Mouse (Mus musculus): ENCODE results near the gene Map6. TPM values are rescaled to one million over a fixed set of nuclear protein-coding genes. Genes with fewer than 3 reads are reported as not detected.
A peak's percentile ranks its signal among the peaks of the same experiment; 100 is the strongest.

Map6 gene
- polyA plus RNA-seq, 1 experiment from 2014 or later, result 2.8 TPM

- WGBS, result 66% methylated on average over 2 of the region's 2 CpGs
- Histone ChIP-seq H3K4me1 (replicated peaks) (peaks cover 15% of the 10 kb centered on the region), H3K4me2 (no peak overlapping the region), H3K9ac (no peak overlapping the region), H3K27ac (no peak overlapping the region), H3K36me3 (no peaks in the 10 kb centered on the region), H3K27me3 (peaks cover 20% of the 10 kb centered on the region; the same call in 1 of the 2 replicates), H3K4me3 (no peak overlapping the region), H3K9me3 (replicated peaks) (no peaks in the 10 kb centered on the region)
- ATAC-seq (replicated peaks; ENCODE audit: insufficient number of reproducible peaks, insufficient read depth, low FRiP score, low read depth), result no peak
These were observed 31.6 kb upstream of the Map6 start for GRCm38 (mm10) chr7:99235657-99236056.

DNA sequence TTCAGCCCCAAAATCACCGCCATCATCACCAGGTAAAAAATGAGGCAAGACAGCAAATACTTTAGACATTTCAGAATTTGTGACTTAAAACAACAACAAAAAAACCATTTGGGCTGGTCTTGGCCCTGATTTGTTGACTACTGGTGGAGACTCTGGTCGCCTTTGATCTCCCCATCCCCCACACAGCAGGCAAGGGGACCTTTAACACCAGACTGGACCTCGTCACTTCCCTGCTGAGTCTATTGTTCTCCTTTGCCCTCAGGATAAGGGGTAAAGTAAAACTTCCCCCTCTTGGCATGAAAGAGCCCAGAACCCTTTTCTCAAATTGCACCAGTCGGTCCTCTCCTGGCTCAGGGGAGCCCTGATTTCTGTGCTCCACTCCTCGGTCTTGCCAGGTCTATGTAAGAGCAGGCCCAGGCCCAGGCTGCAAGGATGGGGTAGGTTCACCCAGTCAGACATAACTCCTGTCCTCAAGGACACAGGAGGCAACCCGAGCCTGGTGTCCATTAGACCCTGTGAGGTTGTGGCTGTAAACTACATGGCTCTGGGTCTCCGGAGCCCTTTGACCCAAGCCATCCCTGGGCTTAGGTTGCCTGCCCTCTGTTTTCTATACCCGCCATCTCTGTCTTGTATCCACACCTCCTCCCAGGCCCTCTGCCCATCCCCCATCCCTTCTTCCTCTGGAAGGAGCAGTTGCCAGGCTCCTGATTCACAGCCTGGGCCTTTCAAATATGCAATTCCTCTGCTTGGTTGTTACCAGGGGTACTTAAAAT lies 30.2 kb upstream of the Map6 start:
- Histone ChIP-seq H3K9me3 (replicated peaks) (no peaks in the 10 kb centered on the region), H3K4me3 (no peak overlapping the region), H3K4me2 (no peak overlapping the region), H3K27me3 (peaks cover 20% of the 10 kb centered on the region; the same call in 1 of the 2 replicates), H3K9ac (no peak overlapping the region), H3K36me3 (no peaks in the 10 kb centered on the region), H3K4me1 (replicated peaks) (peaks cover 15% of the 10 kb centered on the region), H3K27ac (no peak overlapping the region)
- ATAC-seq (replicated peaks; ENCODE audit: insufficient number of reproducible peaks, insufficient read depth, low FRiP score, low read depth), result no peak
- WGBS, result 55% methylated on average over 8 of the region's 8 CpGs

DNA sequence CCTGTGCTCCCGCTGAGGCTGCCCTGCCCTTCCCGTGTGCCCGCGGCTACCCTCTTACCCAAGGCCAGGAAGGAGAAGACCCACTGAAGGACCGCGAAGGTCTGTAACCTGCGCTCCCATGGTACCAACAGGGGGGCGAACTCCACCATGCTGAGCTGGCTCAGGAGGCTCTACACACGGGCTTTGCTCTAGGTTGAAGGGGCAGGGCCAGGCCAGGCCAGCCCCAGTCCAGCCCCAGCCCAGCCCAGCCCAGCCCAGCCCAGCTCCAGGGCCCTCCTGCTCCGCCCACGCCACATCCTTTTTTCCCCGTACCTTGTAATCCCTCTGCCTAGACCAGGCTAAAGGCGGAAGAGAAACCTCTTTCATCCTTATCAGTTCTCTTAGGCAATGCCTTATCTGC lies 28.8 kb upstream of the Map6 start, which contains the start of gene Mogat2:
TSS of gene Mogat2 (minus strand) at position 203 of the 400 bp plus-strand sequence.
- Histone ChIP-seq H3K9ac (no peak within 1 kb of the TSS), H3K9me3 (replicated peaks) (no peaks in the 10 kb centered on the region), H3K4me3 (peak within 1 kb of the TSS; percentile 24), H3K4me2 (peak within 1 kb of the TSS; percentile 56), H3K36me3 (no peaks in the 10 kb centered on the region), H3K27me3 (peaks cover 20% of the 10 kb centered on the region; the same call in 1 of the 2 replicates), H3K27ac (no peak within 1 kb of the TSS), H3K4me1 (replicated peaks) (peaks cover 15% of the 10 kb centered on the region)
- WGBS, result 10% methylated on average over 13 of the region's 13 CpGs
- peak; percentile 72; the same call in 1 of the 2 replicates for ATAC-seq (replicated peaks; ENCODE audit: insufficient number of reproducible peaks, insufficient read depth, low FRiP score, low read depth)

GRCm38 (mm10) chr7:99242097-99242496 lies 25.1 kb upstream of the Map6 start:
- Histone ChIP-seq H3K9me3 (replicated peaks) (no peaks in the 10 kb centered on the region), H3K4me1 (replicated peaks) (peaks cover 15% of the 10 kb centered on the region), H3K4me3 (no peak overlapping the region), H3K27me3 (peaks cover 22% of the 10 kb centered on the region; the same call in 1 of the 2 replicates), H3K9ac (no peak overlapping the region), H3K27ac (no peak overlapping the region), H3K36me3 (no peaks in the 10 kb centered on the region), H3K4me2 (no peak overlapping the region)
- WGBS, result 95% methylated on average over 11 of the region's 11 CpGs
- ATAC-seq (replicated peaks; ENCODE audit: insufficient number of reproducible peaks, insufficient read depth, low FRiP score, low read depth), result no peak

- Histone ChIP-seq H3K4me1 (replicated peaks) (peaks cover 11% of the 10 kb centered on the region), H3K27me3 (peaks cover 27% of the 10 kb centered on the region), H3K9ac (no peak overlapping the region), H3K27ac (no peak overlapping the region), H3K36me3 (no peaks in the 10 kb centered on the region), H3K4me3 (no peak overlapping the region), H3K4me2 (no peak overlapping the region), H3K9me3 (replicated peaks) (no peaks in the 10 kb centered on the region)
- ATAC-seq (replicated peaks; ENCODE audit: insufficient number of reproducible peaks, insufficient read depth, low FRiP score, low read depth), result no peak
- WGBS, result 44% methylated on average over 5 of the region's 5 CpGs
These were observed 19.0 kb upstream of the Map6 start for GRCm38 (mm10) chr7:99248157-99248742.

DNA sequence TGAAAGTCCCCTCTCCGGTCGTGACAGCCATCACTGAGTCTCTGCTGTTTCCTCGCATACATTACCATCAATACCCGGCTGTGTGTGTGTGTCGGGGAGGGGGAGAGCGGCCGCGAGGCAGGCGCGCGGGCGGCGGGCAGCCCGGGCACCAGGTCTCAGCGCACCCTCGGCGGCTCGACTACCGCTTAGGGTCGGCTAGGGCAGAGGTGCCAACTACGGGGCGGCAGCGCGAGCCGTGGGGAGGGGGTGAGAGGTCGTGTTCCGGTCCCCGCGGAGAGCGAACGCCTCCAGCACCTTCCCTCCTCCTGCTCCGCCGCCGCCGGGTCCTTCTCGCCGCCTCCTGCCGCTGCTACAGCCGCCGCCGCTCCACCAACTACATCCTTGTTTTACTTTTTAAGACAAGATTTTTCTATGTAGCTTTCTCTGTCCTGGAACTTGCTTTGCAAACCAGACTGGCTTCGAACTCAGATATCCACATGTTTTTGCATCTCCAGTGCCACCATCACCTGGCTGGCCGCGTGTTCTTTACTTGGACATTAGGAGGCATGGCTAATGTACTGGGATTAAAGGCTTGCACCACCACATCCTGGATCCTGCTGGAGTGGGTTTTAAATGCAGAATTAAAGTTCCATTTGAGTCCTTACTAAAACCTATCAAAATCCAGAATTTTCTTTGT lies 18.2 kb upstream of the Map6 start:
- Histone ChIP-seq H3K4me1 (replicated peaks) (peaks cover 11% of the 10 kb centered on the region), H3K9me3 (replicated peaks) (no peaks in the 10 kb centered on the region), H3K4me3 (peak overlapping the region; percentile 45), H3K9ac (0 out of 2 replicates have a peak overlapping the region, but pooled peaks have one; percentile 1), H3K27ac (no peak overlapping the region), H3K4me2 (peak overlapping the region; percentile 76), H3K36me3 (no peaks in the 10 kb centered on the region), H3K27me3 (peaks cover 27% of the 10 kb centered on the region)
- no peak for ATAC-seq (replicated peaks; ENCODE audit: insufficient number of reproducible peaks, insufficient read depth, low FRiP score, low read depth)
- whole genome bisulfite sequencing, result 2% methylated on average over 32 of the region's 44 CpGs

DNA sequence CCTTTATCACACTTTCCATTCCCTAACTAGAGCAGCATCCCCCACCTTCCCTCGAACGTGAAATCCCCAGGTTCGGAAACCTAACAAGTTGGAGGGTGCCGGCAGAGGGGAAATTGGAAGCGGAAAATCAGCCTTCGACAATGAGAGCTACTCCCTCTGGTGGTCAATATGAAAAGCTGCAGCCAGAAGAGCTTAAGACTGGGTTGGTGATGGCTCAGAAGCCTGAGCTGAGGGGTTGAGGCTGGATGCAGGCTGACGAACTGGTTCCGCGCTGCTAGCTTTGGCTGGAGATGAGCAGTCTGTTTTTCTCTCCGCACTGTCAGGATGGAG lies 17.7 kb upstream of the Map6 start:
- WGBS, result 3% methylated on average over 10 of the region's 10 CpGs
- Histone ChIP-seq H3K4me3 (peak overlapping the region; percentile 45), H3K27ac (no peak overlapping the region), H3K9ac (no peak overlapping the region), H3K9me3 (replicated peaks) (no peaks in the 10 kb centered on the region), H3K4me2 (peak overlapping the region; percentile 76), H3K27me3 (peaks cover 27% of the 10 kb centered on the region), H3K4me1 (replicated peaks) (peaks cover 12% of the 10 kb centered on the region), H3K36me3 (no peaks in the 10 kb centered on the region)
- no peak for ATAC-seq (replicated peaks; ENCODE audit: insufficient number of reproducible peaks, insufficient read depth, low FRiP score, low read depth)

DNA sequence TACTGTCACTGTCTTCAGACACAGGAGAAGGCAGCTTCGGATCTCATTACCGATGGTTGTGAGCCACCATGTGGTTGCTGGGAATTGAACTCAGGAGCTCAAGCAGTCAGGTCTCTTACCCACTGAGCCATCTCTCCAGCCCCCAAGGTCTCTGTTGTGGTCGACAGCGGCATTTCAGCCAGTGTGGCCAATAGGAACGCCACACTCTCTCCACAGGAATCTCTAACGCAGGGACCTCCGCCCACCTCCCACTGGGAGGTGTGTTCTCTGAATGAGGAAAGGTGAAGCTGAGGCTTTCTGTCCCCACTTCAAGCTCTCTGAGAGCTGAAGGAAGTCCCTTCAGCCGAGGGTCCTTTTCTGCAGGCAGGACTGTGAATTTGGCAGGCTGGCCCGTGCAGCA lies 16.9 kb upstream of the Map6 start:
- WGBS, result 30% methylated on average over 9 of the region's 9 CpGs
- H3K4me2 ChIP-seq, result no peak overlapping the region
- no peak overlapping the region for H3K4me3 ChIP-seq
- H3K4me1 ChIP-seq (replicated peaks), result peaks cover 20% of the 10 kb centered on the region
- no peak for ATAC-seq (replicated peaks; ENCODE audit: insufficient number of reproducible peaks, insufficient read depth, low FRiP score, low read depth)
- no peak overlapping the region for H3K27ac ChIP-seq
- no peaks in the 10 kb centered on the region for H3K9me3 ChIP-seq (replicated peaks)
- peaks cover 27% of the 10 kb centered on the region for H3K27me3 ChIP-seq
- no peak overlapping the region for H3K9ac ChIP-seq
- no peaks in the 10 kb centered on the region for H3K36me3 ChIP-seq

- 38% methylated on average over 7 of the region's 7 CpGs for WGBS
- H3K4me2 ChIP-seq, result no peak overlapping the region
These were observed 12.2 kb upstream of the Map6 start for GRCm38 (mm10) chr7:99255006-99255405.

DNA sequence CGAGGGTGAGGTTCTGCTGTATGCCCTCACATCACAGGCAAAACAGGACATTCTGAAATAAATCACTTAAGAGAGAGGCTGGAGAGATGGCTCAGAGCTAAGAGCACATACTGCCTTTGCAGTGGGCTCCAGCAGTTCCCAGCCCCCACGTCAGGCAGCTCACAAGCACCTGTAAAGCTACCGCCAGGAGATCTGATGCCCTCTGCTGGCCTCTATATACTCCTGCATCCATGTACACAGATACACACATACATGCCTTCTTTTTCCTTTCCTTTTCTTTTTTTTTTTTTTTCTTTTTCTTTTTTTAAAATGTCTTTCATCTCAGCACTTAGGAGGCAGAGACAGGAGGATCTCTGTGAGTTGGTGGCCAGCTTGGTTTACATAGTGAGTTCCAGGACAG lies 5.3 kb upstream of the Map6 start:
- peaks cover 24% of the 10 kb centered on the region for H3K27me3 ChIP-seq
- H3K9ac ChIP-seq, result no peak overlapping the region
- whole genome bisulfite sequencing, result 57% methylated on average over 3 of the region's 3 CpGs
- no peaks in the 10 kb centered on the region for H3K36me3 ChIP-seq
- 0 out of 2 replicates have a peak, but pooled peaks cover under 1% of the 10 kb centered on the region for H3K4me1 ChIP-seq (replicated peaks)
- ATAC-seq (replicated peaks; ENCODE audit: insufficient number of reproducible peaks, insufficient read depth, low FRiP score, low read depth), result no peak
- H3K9me3 ChIP-seq (replicated peaks), result no peaks in the 10 kb centered on the region
- H3K4me3 ChIP-seq, result no peak overlapping the region
- H3K27ac ChIP-seq, result no peak overlapping the region
- H3K4me2 ChIP-seq, result no peak overlapping the region

More at GRCm38 (mm10) chr7:99255006-99255405, 12.2 kb upstream of the Map6 start:
- ATAC-seq (replicated peaks; ENCODE audit: insufficient number of reproducible peaks, insufficient read depth, low FRiP score, low read depth), result peak; percentile 72
- H3K27ac ChIP-seq, result peak overlapping the region; percentile 65
- H3K27me3 ChIP-seq, result peaks cover 8% of the 10 kb centered on the region
- H3K9ac ChIP-seq, result no peak overlapping the region
- H3K36me3 ChIP-seq, result no peaks in the 10 kb centered on the region
- no peak overlapping the region for H3K4me3 ChIP-seq
- peaks cover 11% of the 10 kb centered on the region for H3K4me1 ChIP-seq (replicated peaks)
- H3K9me3 ChIP-seq (replicated peaks), result no peaks in the 10 kb centered on the region

DNA sequence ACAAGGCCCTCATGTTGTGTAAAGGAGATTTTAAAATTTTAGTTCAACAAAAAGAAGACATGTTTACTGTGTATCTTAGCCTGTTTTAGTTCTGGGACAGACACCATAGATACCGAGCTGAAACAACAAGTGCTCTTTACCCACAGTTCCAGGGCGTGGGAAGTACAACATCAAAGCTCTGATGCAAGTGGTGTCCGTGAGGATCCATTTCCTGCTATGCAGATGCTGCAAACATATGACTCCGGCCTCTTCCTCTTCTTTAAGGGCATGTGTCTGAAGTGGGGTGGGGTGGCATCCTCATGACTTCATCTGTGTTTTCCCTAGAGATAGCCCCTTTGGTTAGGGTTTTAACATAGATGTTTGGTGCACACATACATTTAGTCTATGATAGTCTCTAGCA lies 3.7 kb upstream of the Map6 start:
- WGBS, result 54% methylated on average over 4 of the region's 4 CpGs
- H3K9me3 ChIP-seq (replicated peaks), result no peaks in the 10 kb centered on the region
- no peak overlapping the region for H3K4me2 ChIP-seq
- H3K4me1 ChIP-seq (replicated peaks), result peaks cover 16% of the 10 kb centered on the region
- ATAC-seq (replicated peaks; ENCODE audit: insufficient number of reproducible peaks, insufficient read depth, low FRiP score, low read depth), result no peak
- H3K27me3 ChIP-seq, result peaks cover 40% of the 10 kb centered on the region
- H3K9ac ChIP-seq, result no peak overlapping the region
- H3K36me3 ChIP-seq, result no peaks in the 10 kb centered on the region
- H3K27ac ChIP-seq, result no peak overlapping the region
- H3K4me3 ChIP-seq, result no peak overlapping the region

All from heart, embryonic 15.5 days (tissue).